Mouse (Mus musculus): ENCODE measurements at regions not wholly inside any gene's neighbourhood (a gene's known extent, or its start where the extent isn't known, plus 50 kb on each side); places are given as distances from the start of the nearest gene placed in this dataset.

DNA sequence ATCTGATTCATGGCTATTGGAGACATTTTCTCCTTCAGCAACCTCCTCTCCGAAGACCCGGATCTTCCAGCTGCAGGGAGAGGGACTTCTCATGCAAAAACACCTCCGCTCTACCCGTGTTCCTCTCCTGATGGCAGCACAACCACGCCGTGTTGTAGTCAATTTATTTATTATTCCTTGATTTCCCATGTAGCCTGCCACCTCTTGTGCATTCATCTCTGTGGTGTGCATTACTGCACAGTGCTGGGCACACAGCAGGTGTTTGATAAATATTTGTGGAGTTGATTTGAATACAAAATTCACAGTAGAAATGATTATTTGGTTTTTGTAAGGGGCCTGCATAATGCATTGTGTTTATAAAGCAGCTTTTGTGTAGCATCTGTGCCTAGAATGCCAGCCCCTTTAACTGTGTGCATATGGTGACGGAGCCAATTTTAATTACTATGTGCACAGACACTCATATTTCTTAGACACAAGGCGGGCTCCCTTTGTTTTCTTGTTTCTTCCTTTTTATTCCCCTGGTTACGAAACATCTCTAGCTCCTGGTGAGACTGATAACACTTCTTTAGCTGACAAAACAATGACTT, 124.4 kb upstream of the Chd6 start:
- H3K4me1 ChIP-seq (ENCODE audit: control insufficient read depth, insufficient read depth, low read length), result no peaks in the 10 kb centered on the region
- H3K27me3 ChIP-seq (ENCODE audit: control insufficient read depth, insufficient read depth, low read length), result no peaks in the 10 kb centered on the region
- H3K9ac ChIP-seq (replicated peaks; ENCODE audit: low read length), result no peak overlapping the region
- no peak overlapping the region for H3K27ac ChIP-seq (replicated peaks; ENCODE audit: low read depth, low read length)
- no peak overlapping the region for H3K4me3 ChIP-seq (replicated peaks; ENCODE audit: low read depth, low read length)
- H3K4me2 ChIP-seq (ENCODE audit: low read length), result no peak overlapping the region
- ATAC-seq (ENCODE audit: low FRiP score, low TSS enrichment) (no peak), DNase-seq (no peak)
- H3K9me3 ChIP-seq (ENCODE audit: control insufficient read depth, low read length), result no peaks in the 10 kb centered on the region
- no peaks in the 10 kb centered on the region for H3K36me3 ChIP-seq (ENCODE audit: control insufficient read depth, insufficient read depth, low read length)
- WGBS, result 85% methylated on average over 9 of the region's 9 CpGs

- no peak overlapping the region for H3K4me3 ChIP-seq (replicated peaks; ENCODE audit: low read depth, low read length)
- 56% methylated on average over 4 of the region's 4 CpGs for WGBS
- H3K27me3 ChIP-seq (ENCODE audit: control insufficient read depth, insufficient read depth, low read length), result no peaks in the 10 kb centered on the region
- no peaks in the 10 kb centered on the region for H3K36me3 ChIP-seq (ENCODE audit: control insufficient read depth, insufficient read depth, low read length)
- ATAC-seq (ENCODE audit: low FRiP score, low TSS enrichment) (no peak), DNase-seq (no peak)
- H3K4me2 ChIP-seq (ENCODE audit: low read length), result no peak overlapping the region
- no peaks in the 10 kb centered on the region for H3K4me1 ChIP-seq (ENCODE audit: control insufficient read depth, insufficient read depth, low read length)
- H3K9ac ChIP-seq (replicated peaks; ENCODE audit: low read length), result no peak overlapping the region
- no peak overlapping the region for H3K27ac ChIP-seq (replicated peaks; ENCODE audit: low read depth, low read length)
- H3K9me3 ChIP-seq (ENCODE audit: control insufficient read depth, low read length), result no peaks in the 10 kb centered on the region
These were observed 122.5 kb upstream of the Chd6 start for GRCm38 (mm10) chr2:161231405-161231804.

DNA sequence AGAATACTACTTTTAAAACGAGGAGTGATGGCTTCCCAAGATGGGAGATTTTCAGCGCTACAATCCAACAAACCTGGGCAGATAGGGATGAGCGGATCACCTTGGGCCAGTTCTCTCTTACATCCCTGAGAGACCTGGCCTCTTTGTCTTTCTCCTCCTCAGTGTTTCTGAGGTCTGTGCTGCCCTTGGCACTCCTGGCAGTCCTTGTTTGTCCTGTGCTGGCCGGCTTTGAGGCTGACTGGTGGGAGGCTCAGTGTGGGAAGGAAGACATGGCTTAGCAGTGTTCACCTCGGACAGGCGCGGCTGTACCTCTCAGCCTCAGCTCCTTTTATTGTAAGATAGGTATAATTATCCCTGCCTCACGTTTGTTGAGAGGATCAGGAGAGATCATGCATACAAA, 106.9 kb upstream of the Chd6 start:
- no peak overlapping the region for H3K4me2 ChIP-seq (ENCODE audit: low read length)
- no peaks in the 10 kb centered on the region for H3K9me3 ChIP-seq (ENCODE audit: control insufficient read depth, low read length)
- no peak overlapping the region for H3K4me3 ChIP-seq (replicated peaks; ENCODE audit: low read depth, low read length)
- WGBS, result 72% methylated on average over 8 of the region's 8 CpGs
- no peak for ATAC-seq (ENCODE audit: low FRiP score, low TSS enrichment)
- no peaks in the 10 kb centered on the region for H3K36me3 ChIP-seq (ENCODE audit: control insufficient read depth, insufficient read depth, low read length)
- H3K9ac ChIP-seq (replicated peaks; ENCODE audit: low read length), result no peak overlapping the region
- H3K27ac ChIP-seq (replicated peaks; ENCODE audit: low read depth, low read length), result no peak overlapping the region
- DNase-seq, result no peak
- H3K27me3 ChIP-seq (ENCODE audit: control insufficient read depth, insufficient read depth, low read length), result no peaks in the 10 kb centered on the region
- no peaks in the 10 kb centered on the region for H3K4me1 ChIP-seq (ENCODE audit: control insufficient read depth, insufficient read depth, low read length)

GRCm38 (mm10) chr2:161214681-161215458, 106.0 kb upstream of the Chd6 start:
- Histone ChIP-seq H3K4me3 (replicated peaks; ENCODE audit: low read depth, low read length) (no peak overlapping the region), H3K27me3 (ENCODE audit: control insufficient read depth, insufficient read depth, low read length) (no peaks in the 10 kb centered on the region), H3K9me3 (ENCODE audit: control insufficient read depth, low read length) (no peaks in the 10 kb centered on the region), H3K9ac (replicated peaks; ENCODE audit: low read length) (no peak overlapping the region), H3K4me2 (ENCODE audit: low read length) (no peak overlapping the region), H3K36me3 (ENCODE audit: control insufficient read depth, insufficient read depth, low read length) (no peaks in the 10 kb centered on the region), H3K4me1 (ENCODE audit: control insufficient read depth, insufficient read depth, low read length) (no peaks in the 10 kb centered on the region), H3K27ac (replicated peaks; ENCODE audit: low read depth, low read length) (no peak overlapping the region)
- DNase-seq (peak; percentile 94), ATAC-seq (ENCODE audit: low FRiP score, low TSS enrichment) (no peak; the same call in 1 of the 2 replicates)
- WGBS, result 19% methylated on average over 15 of the region's 15 CpGs

GRCm38 (mm10) chr2:161212322-161212882, 103.5 kb upstream of the Chd6 start:
- Histone ChIP-seq H3K9me3 (ENCODE audit: control insufficient read depth, low read length) (no peaks in the 10 kb centered on the region), H3K4me2 (ENCODE audit: low read length) (no peak overlapping the region), H3K4me1 (ENCODE audit: control insufficient read depth, insufficient read depth, low read length) (no peaks in the 10 kb centered on the region), H3K36me3 (ENCODE audit: control insufficient read depth, insufficient read depth, low read length) (no peaks in the 10 kb centered on the region), H3K27me3 (ENCODE audit: control insufficient read depth, insufficient read depth, low read length) (no peaks in the 10 kb centered on the region), H3K9ac (replicated peaks; ENCODE audit: low read length) (no peak overlapping the region), H3K27ac (replicated peaks; ENCODE audit: low read depth, low read length) (no peak overlapping the region), H3K4me3 (replicated peaks; ENCODE audit: low read depth, low read length) (no peak overlapping the region)
- ATAC-seq (ENCODE audit: low FRiP score, low TSS enrichment) (no peak), DNase-seq (peak; percentile 51)
- WGBS, result 71% methylated on average over 13 of the region's 13 CpGs

- no peaks in the 10 kb centered on the region for H3K27me3 ChIP-seq (ENCODE audit: control insufficient read depth, insufficient read depth, low read length)
- DNase-seq (peak; percentile 60), ATAC-seq (ENCODE audit: low FRiP score, low TSS enrichment) (no peak)
- H3K36me3 ChIP-seq (ENCODE audit: control insufficient read depth, insufficient read depth, low read length), result no peaks in the 10 kb centered on the region
- H3K4me3 ChIP-seq (replicated peaks; ENCODE audit: low read depth, low read length), result no peak overlapping the region
- no peaks in the 10 kb centered on the region for H3K9me3 ChIP-seq (ENCODE audit: control insufficient read depth, low read length)
- no peak overlapping the region for H3K27ac ChIP-seq (replicated peaks; ENCODE audit: low read depth, low read length)
- H3K4me2 ChIP-seq (ENCODE audit: low read length), result no peak overlapping the region
- peaks cover 4% of the 10 kb centered on the region; the same call in 1 of the 2 replicates for H3K4me1 ChIP-seq (ENCODE audit: control insufficient read depth, insufficient read depth, low read length)
- H3K9ac ChIP-seq (replicated peaks; ENCODE audit: low read length), result no peak overlapping the region
- 87% methylated on average over 7 of the region's 7 CpGs for WGBS
These were observed 88.0 kb upstream of the Chd6 start for GRCm38 (mm10) chr2:161196713-161197372.

DNA sequence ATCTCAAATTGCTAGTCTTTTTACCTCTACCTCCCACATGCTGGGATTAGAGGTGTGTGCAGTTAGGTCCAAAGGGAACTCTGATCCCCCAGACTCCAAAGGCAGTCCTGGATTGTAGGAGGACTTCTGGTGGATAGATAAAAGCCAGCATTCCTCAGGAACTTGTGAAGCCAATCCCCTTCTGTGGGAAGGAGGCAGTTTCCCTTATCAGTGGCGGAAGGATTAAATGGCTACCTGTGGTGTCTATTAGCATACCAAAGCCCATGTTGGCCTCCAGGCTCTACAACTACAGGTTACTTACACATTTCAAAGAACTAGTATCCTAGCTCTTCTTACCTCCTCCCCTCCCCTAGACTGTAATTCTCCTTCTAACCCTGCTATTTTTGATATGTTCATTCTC, 78.6 kb upstream of the Chd6 start:
- Histone ChIP-seq H3K9ac (replicated peaks; ENCODE audit: low read length) (no peak overlapping the region), H3K36me3 (ENCODE audit: control insufficient read depth, insufficient read depth, low read length) (no peaks in the 10 kb centered on the region), H3K27me3 (ENCODE audit: control insufficient read depth, insufficient read depth, low read length) (no peaks in the 10 kb centered on the region), H3K4me3 (replicated peaks; ENCODE audit: low read depth, low read length) (no peak overlapping the region), H3K27ac (replicated peaks; ENCODE audit: low read depth, low read length) (no peak overlapping the region), H3K4me2 (ENCODE audit: low read length) (no peak overlapping the region), H3K4me1 (ENCODE audit: control insufficient read depth, insufficient read depth, low read length) (no peaks in the 10 kb centered on the region), H3K9me3 (ENCODE audit: control insufficient read depth, low read length) (no peaks in the 10 kb centered on the region)
- DNase-seq (peak; percentile 23), ATAC-seq (ENCODE audit: low FRiP score, low TSS enrichment) (no peak)
- 33% methylated on average over 1 of the region's 1 CpGs for WGBS

DNA sequence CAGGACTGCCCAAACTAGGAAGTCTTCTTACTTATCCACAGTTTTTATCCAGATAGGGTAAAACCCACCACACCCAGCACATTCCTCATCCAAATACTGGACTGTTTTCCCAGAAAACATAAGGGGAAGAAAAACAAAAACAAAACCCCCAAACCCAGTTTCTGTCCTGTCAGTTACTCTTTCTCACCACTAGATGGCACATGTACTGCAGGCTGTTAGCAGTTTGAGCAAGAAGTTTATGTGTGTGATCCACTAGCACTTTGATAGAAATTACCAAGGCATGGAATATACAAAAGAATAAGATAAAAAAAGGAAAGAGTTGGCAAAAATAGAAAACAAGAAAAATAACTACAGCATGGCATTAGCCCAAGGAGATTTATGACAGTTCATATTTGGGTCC, 76.2 kb upstream of the Chd6 start:
- Histone ChIP-seq H3K27ac (replicated peaks; ENCODE audit: low read depth, low read length) (no peak overlapping the region), H3K9ac (replicated peaks; ENCODE audit: low read length) (no peak overlapping the region), H3K27me3 (ENCODE audit: control insufficient read depth, insufficient read depth, low read length) (no peaks in the 10 kb centered on the region), H3K9me3 (ENCODE audit: control insufficient read depth, low read length) (no peaks in the 10 kb centered on the region), H3K4me1 (ENCODE audit: control insufficient read depth, insufficient read depth, low read length) (no peaks in the 10 kb centered on the region), H3K4me3 (replicated peaks; ENCODE audit: low read depth, low read length) (no peak overlapping the region), H3K4me2 (ENCODE audit: low read length) (no peak overlapping the region), H3K36me3 (ENCODE audit: control insufficient read depth, insufficient read depth, low read length) (no peaks in the 10 kb centered on the region)
- DNase-seq (peak; percentile 71), ATAC-seq (ENCODE audit: low FRiP score, low TSS enrichment) (no peak)

Data from midbrain, embryonic 14.5 days (tissue).